Mouse (Mus musculus) heart, postnatal 0 days (tissue): Measurements from ENCODE around the gene Rtp1.

Experiments
- CTCF ChIP-seq: IDR thresholded peaks from 2 replicates; pipeline ENCODE4 v1.5.1; 2016; ENCODE audit warnings: antibody characterized with exemption, control low read depth, low read depth
- EP300 ChIP-seq: IDR thresholded peaks from 2 replicates; pipeline ENCODE4 v1.6.1; 2016; ENCODE audit warnings: antibody characterized with exemption, low read depth

DNA sequence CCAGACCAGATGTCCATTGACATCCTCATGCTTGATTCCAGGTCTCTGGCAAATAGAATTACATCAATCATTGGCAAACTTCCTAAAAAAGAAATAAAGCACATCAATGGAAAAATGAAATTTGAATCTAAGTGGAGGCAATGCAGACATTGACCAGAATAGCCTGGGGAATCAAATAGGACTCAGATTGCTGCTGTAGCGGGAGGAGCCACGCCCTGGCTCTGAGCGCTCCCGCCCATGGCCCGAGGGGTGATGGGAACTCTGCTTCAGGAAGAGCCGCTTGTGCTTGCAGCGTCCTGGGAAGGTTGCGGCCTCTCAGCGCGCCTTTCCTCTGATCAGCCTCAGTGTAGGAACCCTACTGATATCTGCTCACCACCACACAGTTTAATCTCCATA lies 12.7 kb upstream of the Rtp1 start:
- no peak for TF ChIP-seq EP300
- no peak for TF ChIP-seq CTCF
